Mouse (Mus musculus): ENCODE measurements around the gene Ctsg.
"Not testable (repeated sequence)": the region's sequence is repeated elsewhere in the genome, so short reads cannot be mapped to it uniquely, and the experiment has no call there.

Gene Ctsg

DNA sequence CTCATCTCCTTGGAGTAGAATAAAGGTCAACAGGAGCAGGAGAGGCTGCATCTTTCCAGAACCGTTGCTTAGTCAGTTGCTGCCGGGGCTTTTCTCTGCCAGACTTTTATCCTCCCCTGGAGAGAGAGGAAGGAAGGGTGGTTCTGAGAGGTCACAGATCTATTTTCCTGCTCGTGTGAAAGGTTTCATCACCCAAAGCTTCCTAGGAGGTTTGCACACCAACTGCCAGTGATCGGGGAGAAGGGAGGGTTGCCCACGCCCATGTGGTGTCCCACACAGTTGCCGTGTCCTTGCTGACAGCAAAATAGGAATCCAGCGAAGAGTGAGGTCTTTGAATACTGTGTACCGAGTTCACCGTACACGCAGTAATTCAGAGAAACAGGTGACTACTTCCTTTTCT is at the start of gene Ctsg:
Gene Ctsg, minus strand, starts transcription at position 189 of the 400 bp plus-strand sequence.
- DNase-seq (ENCODE audit: low spot score in 2 of 2): no peak

DNA sequence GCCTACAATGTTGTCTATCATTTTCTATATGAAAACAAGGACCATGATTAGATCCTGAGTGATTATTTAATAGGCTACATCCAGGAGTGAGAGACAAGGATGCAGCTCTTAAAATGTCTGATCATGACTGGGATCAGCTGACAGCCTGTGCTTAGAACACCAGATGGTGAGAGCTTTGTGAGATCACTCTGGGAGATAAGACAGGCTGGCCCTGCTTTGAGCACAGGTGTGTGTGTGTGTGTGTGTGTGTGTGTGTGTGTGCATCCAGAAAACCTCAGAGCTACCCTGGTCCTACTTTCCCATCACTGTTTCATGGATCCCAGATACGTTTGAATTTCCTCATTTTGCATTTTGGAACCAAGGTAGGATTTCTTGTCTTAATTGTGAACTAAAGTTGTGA is 31.3 kb upstream of the Ctsg start:
- DNase-seq (ENCODE audit: low spot score in 2 of 2): not testable (repeated sequence)

DNA sequence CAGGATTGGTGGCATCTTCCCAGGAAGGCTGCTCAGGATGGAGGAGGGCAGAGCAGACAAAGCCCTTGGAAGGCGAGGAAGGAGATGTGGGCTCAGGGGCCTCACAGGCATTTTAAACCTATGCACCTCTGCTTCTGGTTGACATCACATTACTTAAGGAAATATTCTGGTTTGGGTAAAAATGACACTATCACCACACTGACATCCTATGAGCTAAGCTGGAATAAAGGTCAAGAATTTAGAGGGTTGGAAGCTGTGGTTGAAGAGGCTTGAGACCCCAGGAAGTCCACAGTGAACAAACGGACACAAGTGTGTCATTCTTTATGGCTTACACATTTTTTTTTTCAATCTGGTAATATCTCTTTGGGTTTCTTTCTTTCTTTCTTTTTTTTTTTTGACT is 30.1 kb upstream of the Ctsg start, which contains the start of gene Gzmd:
Gene Gzmd, minus strand, starts transcription at position 101 of the 400 bp plus-strand sequence.
- not testable (repeated sequence) for DNase-seq (ENCODE audit: low spot score in 2 of 2)

DNA sequence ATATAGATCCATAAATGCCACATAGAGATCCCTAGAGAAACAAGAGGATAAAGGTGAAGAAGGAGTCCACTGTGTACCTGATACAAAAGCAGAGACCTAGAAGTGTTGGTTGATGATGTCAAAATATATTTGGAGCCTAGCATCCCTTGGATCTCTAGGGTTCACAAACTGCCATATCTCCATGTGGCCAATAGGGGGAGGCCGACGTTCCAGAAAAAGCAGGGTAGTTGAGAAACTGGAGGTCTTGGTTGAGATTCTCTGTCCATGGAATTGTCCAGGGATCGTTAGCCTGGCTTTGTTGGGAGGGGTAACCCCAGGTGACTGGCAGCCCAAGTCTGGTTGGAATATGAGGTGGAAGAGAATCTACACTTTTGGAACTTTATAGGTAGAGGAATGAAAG is 26.0 kb upstream of the Ctsg start:
- no peak for DNase-seq (ENCODE audit: low spot score in 2 of 2)

DNA sequence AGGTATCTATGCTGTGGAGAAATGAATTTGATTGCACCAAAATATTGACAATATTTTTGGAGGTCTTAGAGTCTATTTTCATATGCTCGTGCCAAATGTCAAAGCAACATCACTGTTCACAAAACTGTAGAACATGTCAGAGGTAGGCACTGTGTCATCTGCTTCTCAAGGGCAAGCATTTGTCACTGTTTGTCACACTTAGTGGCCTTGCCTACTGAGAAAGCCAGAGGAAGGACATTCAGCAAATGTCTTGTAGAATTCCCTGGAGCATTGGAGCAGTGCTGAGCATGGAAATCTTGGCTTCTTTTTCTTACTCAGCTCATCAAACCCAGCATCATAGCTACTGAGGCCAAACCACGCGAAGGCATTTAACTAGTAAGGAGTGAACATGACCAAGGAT is 21.1 kb upstream of the Ctsg start:
- DNase-seq (ENCODE audit: low spot score in 2 of 2): no peak

DNA sequence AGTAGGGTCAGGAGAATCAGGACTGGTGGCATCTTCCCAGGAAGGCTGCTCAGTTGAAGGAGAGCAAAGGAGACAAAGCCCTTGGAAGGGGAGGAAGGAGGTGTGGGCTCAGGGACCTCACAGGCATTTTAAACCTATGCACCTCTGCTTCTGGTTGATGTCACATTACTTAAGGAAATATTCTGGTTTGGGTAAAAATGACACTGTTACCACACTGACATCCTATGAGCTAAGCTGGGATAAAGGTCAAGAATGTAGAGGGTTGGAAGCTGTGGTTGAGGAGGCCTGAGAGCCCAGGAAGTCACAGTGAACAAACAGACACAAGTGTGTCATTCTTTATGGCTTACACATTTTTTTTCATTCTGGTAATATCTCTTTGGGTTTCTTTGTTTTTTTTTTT is 18.2 kb upstream of the Ctsg start, which contains the start of gene Gzme:
Gene Gzme, minus strand, starts transcription at position 101 of the 400 bp plus-strand sequence.
- DNase-seq (ENCODE audit: low spot score in 2 of 2): no peak

DNA sequence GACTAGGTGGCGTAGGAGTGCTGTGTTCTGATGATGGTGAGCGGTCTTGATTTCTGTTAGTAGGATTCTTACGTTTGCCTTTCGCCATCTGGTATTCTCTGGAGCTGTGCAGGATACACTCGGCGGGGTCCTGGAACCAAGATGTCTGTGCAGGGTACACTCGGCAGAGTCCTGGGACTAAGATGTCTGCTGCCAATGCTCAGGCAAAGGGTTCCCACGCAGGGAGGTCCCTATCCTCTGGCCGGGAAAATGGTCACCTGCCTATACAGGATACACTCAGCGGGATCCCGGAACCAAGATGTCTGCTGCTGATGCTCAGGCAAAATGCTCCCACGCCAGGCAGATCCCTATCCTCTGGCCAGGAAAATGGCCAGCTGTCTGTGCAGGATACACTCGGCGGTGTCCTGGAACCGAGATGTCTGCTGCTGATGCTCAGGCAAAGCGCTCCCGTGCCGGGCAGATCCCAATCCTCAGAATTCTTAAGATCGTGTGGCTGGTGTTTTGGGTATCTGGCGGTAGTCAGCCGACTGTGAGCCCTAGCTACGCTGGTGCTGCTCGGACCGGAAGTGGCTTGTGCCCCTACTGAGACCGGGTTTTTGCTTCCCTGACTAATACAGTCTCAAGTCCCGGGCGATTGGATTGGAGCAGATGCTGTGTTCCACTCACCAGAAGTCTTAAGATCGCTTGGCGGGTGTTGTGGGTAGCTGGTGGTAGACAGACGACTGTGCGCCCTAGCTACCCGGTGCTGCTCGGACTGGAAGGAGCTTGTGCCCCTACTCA is 13.3 kb upstream of the Ctsg start:
- not testable (repeated sequence) for DNase-seq (ENCODE audit: low spot score in 2 of 2)

DNA sequence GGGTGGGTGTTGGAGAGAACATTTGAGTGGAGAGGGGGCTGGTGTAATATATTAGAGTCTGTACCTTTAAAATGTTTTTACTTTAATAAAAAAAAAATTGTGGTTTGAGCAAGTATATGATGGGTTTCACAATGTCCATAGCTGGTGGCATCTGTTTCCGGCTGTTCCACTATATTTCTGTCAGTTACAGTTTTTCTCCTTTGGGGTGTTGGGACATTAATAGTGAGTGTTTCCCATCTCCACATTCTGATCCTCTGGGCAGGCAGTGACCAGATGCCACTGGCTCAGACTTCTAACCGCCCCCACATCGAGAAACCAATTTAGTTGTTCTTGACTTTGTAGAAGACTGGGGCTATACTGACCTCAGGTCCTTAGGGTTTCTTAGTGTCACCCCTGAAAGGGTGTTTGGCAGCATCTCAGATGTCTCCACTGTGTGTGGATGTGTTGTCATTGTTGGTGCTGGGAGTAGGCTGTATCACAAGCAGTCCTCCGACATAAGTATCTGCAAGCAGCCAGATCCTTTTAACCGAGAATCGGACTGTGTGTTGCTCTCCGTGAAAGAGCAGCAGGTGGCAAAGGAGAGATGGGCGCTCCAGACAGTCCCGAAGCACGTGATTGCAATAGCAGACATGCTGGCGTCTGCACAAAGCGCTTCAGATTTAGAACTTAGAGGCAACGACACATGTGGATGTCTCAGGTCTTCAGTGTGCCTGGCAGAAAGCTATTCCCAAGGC is 3.2 kb upstream of the Ctsg start:
- DNase-seq (ENCODE audit: low spot score in 2 of 2): no peak

DNA sequence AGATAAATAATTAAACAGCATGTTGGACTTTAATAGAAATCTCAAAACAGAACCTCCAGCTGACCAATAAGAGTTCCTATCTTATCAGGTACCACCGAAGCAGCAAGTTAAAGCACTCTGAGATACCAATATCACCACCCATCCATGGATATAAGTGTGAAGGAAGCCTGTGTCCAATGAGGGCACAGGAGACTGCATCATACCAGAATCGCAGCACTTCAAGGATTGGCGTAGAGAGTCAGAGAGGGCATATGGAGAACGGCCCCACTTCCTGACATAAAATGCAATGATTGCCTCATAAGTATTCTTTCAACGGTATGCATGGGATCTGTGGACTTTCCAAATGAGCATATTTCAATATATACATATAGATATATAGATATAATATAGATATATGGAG is 2.6 kb upstream of the Ctsg start:
- DNase-seq (ENCODE audit: low spot score in 2 of 2): no peak

DNA sequence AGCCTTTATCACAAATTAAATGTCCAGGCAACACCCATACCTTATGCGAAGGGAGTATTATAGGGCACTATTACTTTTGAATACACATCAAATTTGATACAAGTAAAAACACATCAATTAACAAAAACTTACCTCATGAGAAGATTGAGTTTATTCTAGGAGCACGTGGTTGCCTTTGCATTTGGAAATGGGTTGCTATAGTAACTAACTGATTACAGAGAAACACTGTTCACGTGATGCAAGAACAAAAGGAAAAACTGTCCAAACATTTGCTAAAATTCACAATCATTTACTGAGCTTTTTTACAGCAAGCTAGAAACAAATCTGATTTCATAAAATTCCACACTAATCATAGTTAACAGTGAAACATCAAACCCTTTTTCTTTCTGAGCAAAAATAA is 1.1 kb upstream of the Ctsg start:
- no peak for DNase-seq (ENCODE audit: low spot score in 2 of 2)

DNA sequence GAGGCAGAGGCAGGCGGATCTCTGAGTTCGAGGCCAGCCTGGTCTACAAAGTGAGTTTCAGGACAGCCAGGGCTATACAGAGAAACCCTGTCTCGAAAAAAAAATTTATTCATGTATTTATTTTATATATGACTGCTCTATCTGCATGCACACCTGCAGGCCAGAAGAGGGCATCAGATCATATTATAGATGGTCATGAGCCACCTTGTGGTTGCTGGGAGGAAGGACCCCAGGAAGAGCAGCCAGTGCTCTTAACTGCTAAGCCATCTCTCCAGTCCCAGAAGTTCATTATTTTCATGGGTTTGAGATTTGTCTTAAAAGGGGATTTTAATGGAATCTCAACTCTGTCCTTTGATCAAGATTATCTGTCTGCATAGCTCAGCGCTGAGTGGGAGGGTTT is 3.4 kb downstream of the Ctsg start:
- no peak for DNase-seq (ENCODE audit: low spot score in 2 of 2)

DNA sequence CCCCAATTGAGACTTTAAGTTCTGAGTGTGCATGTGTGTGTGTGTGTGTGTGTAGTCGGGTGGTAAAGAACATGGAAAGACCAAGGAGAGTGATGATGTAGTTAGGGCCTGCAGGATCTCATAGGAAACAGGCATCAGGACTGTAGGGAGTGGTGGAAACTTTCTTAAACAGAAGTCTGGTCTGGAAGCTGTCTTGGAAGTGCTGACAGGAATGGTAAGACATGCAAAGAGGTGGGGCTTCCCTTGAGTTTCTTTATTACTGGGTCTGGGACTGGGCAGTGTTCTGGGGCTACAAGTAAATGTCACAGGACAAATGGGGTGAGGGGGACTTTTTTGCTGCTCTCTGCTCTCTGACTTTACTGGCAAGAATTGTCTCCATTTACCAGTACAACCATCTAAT is 4.8 kb downstream of the Ctsg start:
- no peak for DNase-seq (ENCODE audit: low spot score in 2 of 2)

DNA sequence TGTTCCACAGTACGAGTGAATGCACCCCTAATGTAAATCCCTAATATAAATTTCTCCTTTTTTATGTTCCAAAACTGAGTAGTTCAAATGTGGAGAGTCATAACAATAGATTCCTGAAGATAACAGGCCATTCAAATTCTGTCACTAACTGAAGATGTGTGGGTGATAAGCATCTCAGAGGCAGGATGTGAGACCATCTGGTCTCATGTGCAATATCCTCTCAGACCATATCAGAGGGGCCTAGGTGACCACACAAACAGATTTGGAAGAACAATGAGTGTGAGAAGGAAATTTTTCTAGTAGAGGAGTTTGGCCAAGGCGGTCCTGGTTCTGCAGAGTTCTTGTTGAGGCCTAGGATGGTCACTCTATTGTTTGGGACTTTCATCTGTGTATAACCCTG is 9.0 kb downstream of the Ctsg start:
- no peak for DNase-seq (ENCODE audit: low spot score in 2 of 2)

DNA sequence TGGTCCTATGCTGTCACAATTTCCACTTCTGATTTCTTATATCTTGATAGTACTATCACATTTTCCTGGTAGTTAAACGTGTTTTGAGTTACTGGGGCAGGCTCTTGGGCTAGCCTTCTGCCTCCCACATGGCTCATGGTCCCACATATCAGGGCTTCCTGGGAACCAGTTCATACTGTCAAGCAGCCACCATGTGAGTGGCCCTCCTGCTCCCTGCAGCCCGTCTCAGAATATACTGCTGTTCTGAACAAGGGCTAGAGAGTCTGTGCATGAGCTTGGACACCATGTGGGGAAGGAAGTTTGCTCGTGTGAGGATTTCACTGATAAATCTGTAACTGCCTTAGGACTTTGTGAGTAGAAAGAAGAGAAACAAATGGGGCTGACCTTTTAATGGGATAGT is 15.7 kb downstream of the Ctsg start:
- DNase-seq (ENCODE audit: low spot score in 2 of 2): no peak

DNA sequence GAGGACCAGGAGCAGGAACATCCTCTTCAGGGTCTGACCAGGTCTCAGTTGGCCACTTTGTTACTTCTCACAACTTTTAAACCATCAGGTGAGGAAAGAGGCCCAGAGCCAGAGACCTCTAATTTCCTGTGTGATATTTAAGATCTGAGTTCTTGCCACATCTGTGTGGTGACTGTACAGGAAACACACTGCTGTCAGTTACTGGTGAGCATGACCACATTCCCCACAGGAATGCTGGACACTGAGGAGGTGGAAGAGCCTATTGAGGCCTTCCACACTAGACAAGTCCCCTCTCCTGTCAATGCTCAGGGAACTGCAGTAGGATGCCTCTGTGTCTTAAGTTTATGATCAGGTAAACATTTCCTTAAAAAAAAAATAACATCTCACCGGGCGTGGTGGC is 17.2 kb downstream of the Ctsg start, which contains the start of gene Mcpt8:
Gene Mcpt8, minus strand, starts transcription at position 107 of the 400 bp plus-strand sequence.
- DNase-seq (ENCODE audit: low spot score in 2 of 2): no peak

DNA sequence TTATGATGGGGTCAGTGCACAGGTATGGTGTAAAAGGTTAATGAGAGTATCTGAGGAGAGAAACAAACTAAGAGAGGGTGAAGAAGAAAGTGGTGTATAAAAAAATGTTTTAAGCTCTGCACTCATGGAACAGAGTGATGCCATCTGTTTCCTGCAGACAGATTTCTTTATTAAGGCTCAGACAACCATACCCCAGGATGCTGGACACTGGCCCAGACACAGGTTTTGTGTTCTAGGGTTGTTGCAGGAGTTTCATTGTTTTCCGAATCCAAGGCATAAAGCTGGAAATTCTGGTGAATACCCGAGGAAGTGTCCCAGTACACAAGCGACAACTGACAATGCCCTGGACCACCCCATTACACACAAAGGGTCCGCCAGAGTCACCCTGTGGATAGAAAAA is 20.4 kb downstream of the Ctsg start:
- DNase-seq (ENCODE audit: low spot score in 2 of 2): no peak

DNA sequence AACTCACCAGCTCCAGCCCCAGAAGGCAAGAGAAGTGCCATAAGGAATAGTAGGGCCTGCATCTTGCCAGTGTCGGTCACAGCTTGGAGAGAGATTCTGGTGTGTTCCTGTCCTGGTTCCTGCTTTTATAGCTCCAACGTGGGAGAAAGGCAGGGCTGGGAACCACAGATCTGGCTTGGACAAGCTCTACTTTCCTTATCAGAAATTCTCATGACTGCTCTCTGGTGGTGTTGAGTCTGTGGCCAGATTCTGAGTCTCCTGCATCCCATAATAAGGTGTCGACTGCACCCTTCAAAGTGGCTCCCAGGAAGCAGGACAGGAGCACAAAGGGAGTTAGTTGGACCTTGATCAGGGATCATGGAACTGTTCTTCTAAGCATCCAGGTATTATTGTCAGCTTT is 40.2 kb downstream of the Ctsg start, which contains the start of gene Mcpt4:
Gene Mcpt4, minus strand, starts transcription at position 101 of the 400 bp plus-strand sequence.
- not testable (repeated sequence) for DNase-seq (ENCODE audit: low spot score in 2 of 2)

DNA sequence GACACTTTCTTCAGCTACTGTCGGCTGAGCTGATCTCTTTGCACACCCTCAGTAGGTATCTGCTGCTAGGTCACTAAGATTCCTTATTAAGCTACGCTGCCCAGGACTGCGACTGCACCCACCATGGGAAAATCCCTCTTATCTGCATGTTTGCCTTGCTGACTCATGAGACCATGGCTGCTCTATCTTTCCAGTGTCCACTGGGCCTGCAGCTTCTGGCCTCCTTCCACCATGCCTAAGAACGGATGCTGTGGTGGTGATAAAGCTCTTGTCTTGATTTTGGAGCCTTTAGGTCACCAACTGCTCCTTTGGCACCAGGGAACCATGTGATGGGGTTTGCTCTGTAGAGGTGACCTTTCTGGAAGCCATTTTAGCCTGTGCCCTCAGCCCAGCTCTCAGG is 44.7 kb downstream of the Ctsg start:
- DNase-seq (ENCODE audit: low spot score in 2 of 2): no peak

DNA sequence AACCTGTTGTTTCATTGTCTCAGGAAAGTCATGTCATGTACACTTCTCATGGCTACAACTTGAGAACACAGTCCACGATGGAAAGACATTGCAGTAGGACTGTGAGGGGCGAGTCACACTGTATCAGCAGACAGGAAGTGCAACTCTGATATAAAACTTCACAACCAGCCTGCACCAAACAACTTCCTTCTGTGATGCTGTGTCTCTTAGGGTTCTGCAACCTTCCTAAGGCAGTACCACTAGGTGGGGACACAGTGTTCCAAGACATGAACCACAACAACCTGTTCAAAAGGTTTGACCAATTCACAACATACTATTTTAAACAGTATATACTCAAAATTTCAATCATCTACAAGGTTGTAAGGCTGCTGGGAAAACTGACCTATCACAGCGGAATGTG is 47.0 kb downstream of the Ctsg start:
- DNase-seq (ENCODE audit: low spot score in 2 of 2): no peak

Measured in cerebellum, postnatal 4 days (tissue).